In the genomic region with DNA sequence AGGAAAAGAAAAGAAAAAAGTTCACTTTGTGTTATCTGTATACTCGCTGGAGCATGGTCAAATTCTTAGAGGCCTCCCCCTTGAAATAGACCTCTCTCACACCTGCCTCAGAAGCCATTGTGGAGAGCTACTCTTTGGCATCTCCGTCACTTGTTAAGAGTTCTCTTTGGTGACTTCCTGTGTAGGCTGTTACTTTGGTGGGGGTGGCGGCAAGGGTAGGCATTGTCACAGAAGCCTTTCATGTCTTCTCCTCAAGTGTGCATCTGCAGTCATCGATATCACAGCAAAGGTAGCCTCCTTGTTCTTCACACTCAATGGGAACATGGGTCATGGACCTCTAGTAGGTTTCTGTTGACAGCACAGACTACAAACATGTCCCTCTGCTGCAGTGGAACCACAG, we compare ENCODE assay signal across 6 mouse cellular contexts.
"Had no signal": no experiment of that assay in that cellular context is flagged by ENCODE, and none has a peak within 500 bp of the region (broad histone marks: within the 10 kb centered on the region; RNA-seq: fewer than 3 reads in every experiment).

No protein-coding gene starts in this region.

- DNase-seq: kidney, adult 11 months; kidney, adult 9 months; liver, embryonic 13.5 days; liver, postnatal 0 days; right cerebral cortex, postnatal 4 days; spleen, adult 18-20 months had no signal
